Mouse (Mus musculus): Measurements from ENCODE around the gene Ccnq.

DNA sequence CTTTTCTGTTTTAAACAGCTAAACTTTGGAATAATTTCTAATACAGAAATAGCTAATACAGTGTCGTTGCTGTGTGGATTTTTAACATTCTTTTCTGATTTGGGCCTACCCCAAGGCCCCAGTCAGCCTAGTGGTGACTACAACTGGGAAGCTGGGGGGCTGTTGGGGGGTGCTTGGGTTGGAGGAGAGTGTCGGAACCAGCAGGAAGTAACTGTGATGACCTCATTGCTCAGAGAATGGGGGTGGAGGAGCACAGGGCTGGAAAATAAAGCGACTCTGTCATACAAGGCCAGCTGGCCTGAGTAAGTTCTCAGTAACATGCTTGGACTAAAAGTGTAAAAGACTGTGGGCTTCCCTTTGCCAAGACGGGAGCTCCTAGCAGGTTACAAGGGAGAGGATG is 6.1 kb downstream of the Ccnq start:
- TF ChIP-seq GATA1 (IDR thresholded peaks at IDR 0.05; ENCODE audit: borderline replicate concordance, low read length) (no peak), FLI1 (IDR thresholded peaks at IDR 0.05; ENCODE audit: low read length) (no peak)
